Mouse (Mus musculus) lung, embryonic 15.5 days (tissue): ENCODE measurements around the gene Stk32c. TPM values are rescaled to one million over a fixed set of nuclear protein-coding genes. Genes with fewer than 3 reads are reported as not detected.

ENCODE experiments used
- ATAC-seq: fragments of 200-750 bp; cut with Nextera tagmentation; 2 replicates; pipeline ENCODE4 v1.8.0; 2017; ENCODE audit warnings: moderate number of reproducible peaks, borderline replicate concordance; ENCODE audit not compliant: low FRiP score, low TSS enrichment; ENCODE audit errors: extremely low read depth
- H3K27ac ChIP-seq: fragments of 300-500 bp; sonication (generic); 2 replicates; pipeline ENCODE4 v1.5.1; 2015; ENCODE audit warnings: moderate library complexity, mild to moderate bottlenecking, inconsistent platforms
- H3K27me3 ChIP-seq: fragments of 300-500 bp; sonication (generic); 2 replicates; pipeline ENCODE4 v1.6.1; 2015; ENCODE audit warnings: inconsistent platforms
- H3K36me3 ChIP-seq: fragments of 300-500 bp; sonication (generic); 2 replicates; pipeline ENCODE4 v1.6.1; 2015; ENCODE audit warnings: inconsistent platforms
- H3K4me1 ChIP-seq: fragments of 300-500 bp; sonication (generic); 2 replicates; pipeline ENCODE4 v1.6.1; 2015; ENCODE audit warnings: inconsistent platforms
- H3K4me2 ChIP-seq: fragments of 300-500 bp; sonication (generic); 2 replicates; pipeline ENCODE4 v1.6.1; 2015; ENCODE audit warnings: inconsistent platforms, mild to moderate bottlenecking, moderate library complexity
- H3K4me3 ChIP-seq: fragments of 300-500 bp; sonication (generic); 2 replicates; pipeline ENCODE4 v1.5.1; 2015; ENCODE audit warnings: mild to moderate bottlenecking, inconsistent platforms
- H3K9ac ChIP-seq: fragments of 300-500 bp; sonication (generic); 2 replicates; pipeline ENCODE4 v1.6.1; 2015; ENCODE audit warnings: inconsistent platforms
- H3K9me3 ChIP-seq: fragments of 300-500 bp; sonication (generic); 2 replicates; pipeline ENCODE4 v1.6.1; 2016; ENCODE audit warnings: inconsistent platforms
- WGBS: fragments of 180-500 bp; shearing (Covaris S2); methylation state at CpG from one replicate; pipeline ENCODE4 v1.1.7; 2015; 5-methylcytosine and 5-hydroxymethylcytosine counted together
- polyA plus RNA-seq: library from polyadenylated mRNA; unstranded; fragments of >200 nt; fragmentation: Nextera tagmentation; extraction: Ambion mirVana; gene quantifications from 2 replicates; pipeline ENCODE4 v1.2.1, GENCODE M21; 2015

Stk32c gene
- polyA plus RNA-seq, 1 experiment from 2014 or later, result 0.22 TPM

GRCm38 (mm10) chr7:139101286-139101804, 111.8 kb downstream of the Stk32c start:
- WGBS, result 79% methylated on average over 10 of the region's 10 CpGs
- Histone ChIP-seq H3K27ac (no peak overlapping the region), H3K36me3 (no peaks in the 10 kb centered on the region), H3K27me3 (no peaks in the 10 kb centered on the region), H3K9ac (no peak overlapping the region), H3K4me1 (no peaks in the 10 kb centered on the region), H3K4me3 (no peak overlapping the region), H3K9me3 (no peaks in the 10 kb centered on the region), H3K4me2 (no peak overlapping the region)
- ATAC-seq, result no peak

DNA sequence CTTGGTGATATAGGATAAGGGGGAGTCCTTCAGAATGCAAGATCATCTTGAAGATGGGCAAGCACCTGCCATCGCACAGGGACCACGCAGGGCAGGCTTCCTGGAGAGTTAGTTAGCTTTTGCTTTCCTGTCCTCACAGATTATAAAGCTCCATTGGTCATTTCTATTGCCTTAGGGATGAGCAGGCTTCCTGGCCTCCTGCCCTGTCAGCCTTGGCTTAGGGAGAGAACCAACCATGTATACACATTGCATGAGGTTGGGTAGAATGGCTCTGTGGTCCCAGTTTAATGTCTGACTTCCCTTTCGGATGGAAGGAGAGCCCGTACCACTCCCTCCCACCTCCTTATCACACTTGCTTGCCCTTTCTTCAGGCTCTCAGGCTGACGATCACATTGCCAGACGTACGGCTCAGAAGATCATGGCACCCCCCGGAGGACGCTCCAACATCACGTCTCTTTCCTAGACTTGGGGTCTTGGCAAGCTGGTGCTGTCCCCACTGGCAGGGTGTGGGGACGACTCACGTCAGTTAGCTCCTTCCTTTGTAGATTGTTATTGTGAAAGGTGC, 112.5 kb downstream of the Stk32c start:
- Histone ChIP-seq H3K4me2 (no peak overlapping the region), H3K27ac (no peak overlapping the region), H3K27me3 (no peaks in the 10 kb centered on the region), H3K4me1 (no peaks in the 10 kb centered on the region), H3K36me3 (no peaks in the 10 kb centered on the region), H3K4me3 (no peak overlapping the region), H3K9me3 (no peaks in the 10 kb centered on the region), H3K9ac (no peak overlapping the region)
- ATAC-seq, result no peak
- 68% methylated on average over 12 of the region's 12 CpGs for WGBS

DNA sequence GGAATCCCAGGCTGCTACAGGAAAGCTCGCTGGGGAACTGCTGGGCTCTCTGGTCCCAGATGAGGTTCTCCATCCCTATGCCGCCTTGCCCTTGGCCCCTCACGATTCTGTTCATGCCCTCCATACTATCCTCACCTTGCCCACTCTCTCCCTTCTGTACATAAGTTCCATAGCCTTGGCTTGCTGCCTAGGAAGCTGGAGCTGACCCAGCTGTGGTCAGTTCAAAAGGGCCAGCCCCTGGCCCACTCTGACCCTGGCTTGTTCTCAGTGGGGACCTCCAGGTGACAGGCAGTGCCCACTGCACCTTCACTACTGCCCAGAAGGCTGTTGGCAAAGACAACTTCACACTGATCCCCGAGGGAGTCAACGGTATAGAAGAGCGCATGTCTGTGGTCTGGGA, 116.7 kb downstream of the Stk32c start:
- ATAC-seq, result no peak
- H3K4me1 ChIP-seq, result no peaks in the 10 kb centered on the region
- 86% methylated on average over 6 of the region's 6 CpGs for WGBS
- no peaks in the 10 kb centered on the region for H3K36me3 ChIP-seq
- no peaks in the 10 kb centered on the region for H3K27me3 ChIP-seq
- no peak overlapping the region for H3K27ac ChIP-seq
- H3K9ac ChIP-seq, result no peak overlapping the region
- H3K9me3 ChIP-seq, result no peaks in the 10 kb centered on the region
- no peak overlapping the region for H3K4me3 ChIP-seq
- H3K4me2 ChIP-seq, result no peak overlapping the region

GRCm38 (mm10) chr7:139095282-139095681, 117.8 kb downstream of the Stk32c start:
- H3K36me3 ChIP-seq, result no peaks in the 10 kb centered on the region
- H3K4me2 ChIP-seq, result no peak overlapping the region
- no peak overlapping the region for H3K27ac ChIP-seq
- H3K27me3 ChIP-seq, result no peaks in the 10 kb centered on the region
- 80% methylated on average over 7 of the region's 7 CpGs for WGBS
- ATAC-seq, result no peak
- no peak overlapping the region for H3K4me3 ChIP-seq
- H3K9ac ChIP-seq, result no peak overlapping the region
- H3K4me1 ChIP-seq, result no peaks in the 10 kb centered on the region
- no peaks in the 10 kb centered on the region for H3K9me3 ChIP-seq

GRCm38 (mm10) chr7:139094761-139095160, 118.3 kb downstream of the Stk32c start:
- H3K9ac ChIP-seq, result no peak overlapping the region
- no peaks in the 10 kb centered on the region for H3K27me3 ChIP-seq
- H3K27ac ChIP-seq, result no peak overlapping the region
- H3K4me1 ChIP-seq, result no peaks in the 10 kb centered on the region
- H3K9me3 ChIP-seq, result no peaks in the 10 kb centered on the region
- H3K4me3 ChIP-seq, result no peak overlapping the region
- H3K4me2 ChIP-seq, result no peak overlapping the region
- 75% methylated on average over 6 of the region's 6 CpGs for WGBS
- no peaks in the 10 kb centered on the region for H3K36me3 ChIP-seq
- no peak for ATAC-seq

DNA sequence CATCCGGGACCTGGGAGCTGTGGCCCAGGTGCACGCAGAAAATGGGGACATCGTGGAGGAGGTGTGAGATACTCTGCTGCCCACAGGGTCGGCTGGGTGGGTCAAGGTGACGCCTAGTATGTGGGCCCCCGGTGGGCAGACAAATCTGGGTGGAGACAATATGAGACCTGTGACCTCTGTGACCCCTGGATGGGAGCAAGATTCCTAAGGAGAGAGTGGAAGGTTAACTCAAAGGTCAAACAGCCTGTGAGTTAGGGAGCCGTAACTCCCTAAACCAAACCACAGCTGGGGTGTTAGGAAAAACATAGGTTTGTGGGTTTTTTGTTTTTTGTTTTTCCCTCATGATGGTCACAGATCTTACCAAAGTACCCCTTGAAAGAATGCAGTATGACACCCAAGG, 119.3 kb downstream of the Stk32c start:
- H3K4me2 ChIP-seq, result no peak overlapping the region
- H3K4me3 ChIP-seq, result no peak overlapping the region
- no peaks in the 10 kb centered on the region for H3K27me3 ChIP-seq
- WGBS, result 79% methylated on average over 7 of the region's 7 CpGs
- no peak for ATAC-seq
- H3K27ac ChIP-seq, result no peak overlapping the region
- no peak overlapping the region for H3K9ac ChIP-seq
- no peaks in the 10 kb centered on the region for H3K4me1 ChIP-seq
- no peaks in the 10 kb centered on the region for H3K36me3 ChIP-seq
- H3K9me3 ChIP-seq, result no peaks in the 10 kb centered on the region

- no peaks in the 10 kb centered on the region for H3K27me3 ChIP-seq
- no peaks in the 10 kb centered on the region for H3K9me3 ChIP-seq
- 81% methylated on average over 5 of the region's 5 CpGs for WGBS
- H3K9ac ChIP-seq, result no peak overlapping the region
- H3K27ac ChIP-seq, result no peak overlapping the region
- no peaks in the 10 kb centered on the region for H3K36me3 ChIP-seq
- ATAC-seq, result no peak
- no peak overlapping the region for H3K4me2 ChIP-seq
- H3K4me3 ChIP-seq, result no peak overlapping the region
- H3K4me1 ChIP-seq, result no peaks in the 10 kb centered on the region
Measured at GRCm38 (mm10) chr7:139093124-139093523, 120.0 kb downstream of the Stk32c start.

GRCm38 (mm10) chr7:139092676-139093075, 120.4 kb downstream of the Stk32c start:
- H3K27me3 ChIP-seq, result peaks cover 3% of the 10 kb centered on the region; the same call in 1 of the 2 replicates
- H3K36me3 ChIP-seq, result no peaks in the 10 kb centered on the region
- 91% methylated on average over 5 of the region's 5 CpGs for WGBS
- no peaks in the 10 kb centered on the region for H3K9me3 ChIP-seq
- H3K4me1 ChIP-seq, result no peaks in the 10 kb centered on the region
- H3K4me2 ChIP-seq, result no peak overlapping the region
- no peak overlapping the region for H3K4me3 ChIP-seq
- ATAC-seq, result no peak; the same call in 1 of the 2 replicates
- no peak overlapping the region for H3K9ac ChIP-seq
- no peak overlapping the region for H3K27ac ChIP-seq

- Histone ChIP-seq H3K27me3 (peaks cover 13% of the 10 kb centered on the region), H3K9ac (no peak overlapping the region), H3K27ac (no peak overlapping the region), H3K4me2 (no peak overlapping the region), H3K4me1 (0 out of 2 replicates have a peak, but pooled peaks cover under 1% of the 10 kb centered on the region), H3K9me3 (no peaks in the 10 kb centered on the region), H3K36me3 (no peaks in the 10 kb centered on the region), H3K4me3 (no peak overlapping the region)
- ATAC-seq, result no peak
- WGBS, result 85% methylated on average over 9 of the region's 9 CpGs
Measured at GRCm38 (mm10) chr7:139091681-139092080, 121.4 kb downstream of the Stk32c start.

GRCm38 (mm10) chr7:139089892-139090874, 122.9 kb downstream of the Stk32c start:
- 0 out of 2 replicates have a peak, but pooled peaks cover 5% of the 10 kb centered on the region for H3K4me1 ChIP-seq
- H3K9me3 ChIP-seq, result no peaks in the 10 kb centered on the region
- no peak overlapping the region for H3K4me3 ChIP-seq
- no peak overlapping the region for H3K27ac ChIP-seq
- H3K27me3 ChIP-seq, result peaks cover 28% of the 10 kb centered on the region
- no peak overlapping the region for H3K9ac ChIP-seq
- H3K4me2 ChIP-seq, result no peak overlapping the region
- 79% methylated on average over 12 of the region's 12 CpGs for WGBS
- no peak for ATAC-seq
- no peaks in the 10 kb centered on the region for H3K36me3 ChIP-seq

- Histone ChIP-seq H3K27me3 (peaks cover 37% of the 10 kb centered on the region), H3K4me2 (no peak overlapping the region), H3K36me3 (no peaks in the 10 kb centered on the region), H3K27ac (no peak overlapping the region), H3K9ac (no peak overlapping the region), H3K9me3 (no peaks in the 10 kb centered on the region), H3K4me3 (no peak overlapping the region), H3K4me1 (0 out of 2 replicates have a peak, but pooled peaks cover 5% of the 10 kb centered on the region)
- ATAC-seq, result no peak
- 45% methylated on average over 2 of the region's 2 CpGs for WGBS
Measured at GRCm38 (mm10) chr7:139087801-139088200, 125.3 kb downstream of the Stk32c start.
